Mouse (Mus musculus): ENCODE results near the gene Rps15a. TPM values are rescaled to one million over a fixed set of nuclear protein-coding genes. Genes with fewer than 3 reads are reported as not detected.

The Rps15a gene
- polyA plus RNA-seq, 1 experiment from 2014 or later, result 480 TPM

DNA sequence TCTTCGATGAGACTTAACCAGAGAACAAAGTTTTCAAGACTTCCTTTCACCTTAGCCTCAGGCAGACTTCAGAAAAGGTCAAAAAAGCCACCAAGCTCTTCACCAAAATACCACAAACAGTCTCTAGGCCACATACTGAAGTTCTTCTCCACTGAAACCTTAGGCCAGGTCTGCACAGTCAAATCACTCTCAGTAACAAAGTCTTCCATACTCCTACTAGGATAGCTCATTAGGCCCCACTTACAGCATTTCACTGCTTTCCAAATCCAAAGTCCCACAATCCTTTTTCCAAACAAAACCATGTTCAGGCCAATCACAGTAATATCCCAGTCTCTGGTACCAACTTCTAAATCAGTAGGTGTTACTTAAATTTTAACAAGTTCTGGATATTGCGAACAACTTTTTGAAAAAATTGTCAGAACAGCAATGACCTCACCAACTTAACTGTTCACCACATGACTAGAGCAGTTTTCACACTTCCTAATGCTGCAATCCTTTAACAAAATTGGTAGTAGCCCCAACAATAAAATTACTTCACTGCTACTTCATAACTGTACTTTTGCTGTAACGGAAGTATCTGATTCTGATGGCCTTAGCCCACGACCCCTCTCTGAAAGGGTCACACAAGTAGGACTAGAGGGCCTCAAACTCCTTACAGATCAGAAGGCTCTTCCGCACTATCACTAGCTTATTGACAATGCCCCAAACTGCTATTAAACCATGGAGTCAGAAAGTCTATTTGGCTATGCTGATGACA lies 2.3 kb downstream of the Rps15a start:
- H3K27ac ChIP-seq (replicated peaks), result no peak overlapping the region
- WGBS, result 56% methylated on average over 5 of the region's 5 CpGs

DNA sequence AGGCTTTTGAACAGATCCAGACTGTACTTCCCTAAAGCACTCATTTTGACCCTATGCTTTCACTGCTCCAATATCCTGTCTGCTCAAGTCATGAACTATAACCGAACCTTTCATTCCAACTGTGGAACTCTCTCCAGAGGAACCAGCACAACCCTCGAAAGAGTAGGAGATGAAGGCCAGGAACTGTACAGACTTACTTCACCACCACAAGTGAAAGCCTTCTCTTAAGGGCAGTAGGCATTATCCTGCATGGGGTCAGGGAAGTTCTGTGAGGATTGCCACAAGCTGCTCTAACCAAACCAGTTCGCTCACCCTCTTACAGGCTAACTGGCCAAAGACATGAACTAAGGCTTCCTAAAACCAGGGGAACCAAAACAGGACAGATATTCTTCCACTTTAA lies 4.9 kb downstream of the Rps15a start:
- Histone ChIP-seq H3K9ac (peak overlapping the region; percentile 59), H3K27ac (replicated peaks) (no peak overlapping the region), H3K4me2 (peak overlapping the region; percentile 98), H3K9me3 (no peaks in the 10 kb centered on the region), H3K27me3 (replicated peaks) (no peaks in the 10 kb centered on the region), H3K36me3 (peaks cover 88% of the 10 kb centered on the region), H3K4me3 (peak overlapping the region; percentile 21), H3K4me1 (peaks cover 73% of the 10 kb centered on the region)
- no peak for ATAC-seq (ENCODE audit: extremely low read depth, insufficient number of reproducible peaks, low FRiP score, low TSS enrichment)
- 68% methylated on average over 3 of the region's 3 CpGs for WGBS

More for the DNA sequence above, 2.3 kb downstream of the Rps15a start:
- Histone ChIP-seq H3K4me3 (peak overlapping the region; percentile 86), H3K27me3 (replicated peaks) (no peaks in the 10 kb centered on the region), H3K9ac (peak overlapping the region; percentile 95), H3K36me3 (peaks cover 72% of the 10 kb centered on the region), H3K9me3 (no peaks in the 10 kb centered on the region), H3K4me2 (peak overlapping the region; percentile 98), H3K4me1 (peaks cover 53% of the 10 kb centered on the region)
- ATAC-seq (ENCODE audit: extremely low read depth, insufficient number of reproducible peaks, low FRiP score, low TSS enrichment), result no peak

DNA sequence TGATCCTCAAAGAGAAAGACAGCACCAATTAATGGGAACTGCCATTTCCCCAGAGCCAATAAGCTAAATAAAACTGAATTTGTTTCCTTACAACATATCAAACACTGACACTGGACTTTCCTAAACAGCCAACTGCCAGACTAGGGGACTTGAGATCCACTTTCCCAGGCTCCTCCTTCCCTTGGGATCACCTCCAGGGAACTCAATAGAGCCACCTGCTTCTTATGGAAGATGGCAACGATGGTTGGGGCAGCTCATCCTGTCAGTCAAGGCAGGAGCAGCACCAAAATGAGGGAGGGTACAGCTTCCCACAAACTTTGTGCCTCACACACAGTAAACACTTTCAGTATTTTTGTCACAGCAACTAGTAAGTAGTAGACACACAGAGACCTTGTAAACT lies 8.3 kb downstream of the Rps15a start:
- no peak overlapping the region for H3K4me3 ChIP-seq

GRCm38 (mm10) chr7:118104458-118105052 lies 11.4 kb downstream of the Rps15a start:
- Histone ChIP-seq H3K27me3 (replicated peaks) (no peaks in the 10 kb centered on the region), H3K9ac (no peak overlapping the region)
- ATAC-seq (ENCODE audit: extremely low read depth, insufficient number of reproducible peaks, low FRiP score, low TSS enrichment), result peak; percentile 52

More for the DNA sequence above, 8.3 kb downstream of the Rps15a start:
- no peaks in the 10 kb centered on the region for H3K27me3 ChIP-seq (replicated peaks)
- H3K4me2 ChIP-seq, result no peak overlapping the region
- 79% methylated on average over 1 of the region's 1 CpGs for WGBS
- H3K36me3 ChIP-seq, result peaks cover 90% of the 10 kb centered on the region
- no peak overlapping the region for H3K27ac ChIP-seq (replicated peaks)
- H3K9me3 ChIP-seq, result no peaks in the 10 kb centered on the region
- ATAC-seq (ENCODE audit: extremely low read depth, insufficient number of reproducible peaks, low FRiP score, low TSS enrichment), result no peak
- no peak overlapping the region for H3K9ac ChIP-seq
- peaks cover 60% of the 10 kb centered on the region for H3K4me1 ChIP-seq

DNA sequence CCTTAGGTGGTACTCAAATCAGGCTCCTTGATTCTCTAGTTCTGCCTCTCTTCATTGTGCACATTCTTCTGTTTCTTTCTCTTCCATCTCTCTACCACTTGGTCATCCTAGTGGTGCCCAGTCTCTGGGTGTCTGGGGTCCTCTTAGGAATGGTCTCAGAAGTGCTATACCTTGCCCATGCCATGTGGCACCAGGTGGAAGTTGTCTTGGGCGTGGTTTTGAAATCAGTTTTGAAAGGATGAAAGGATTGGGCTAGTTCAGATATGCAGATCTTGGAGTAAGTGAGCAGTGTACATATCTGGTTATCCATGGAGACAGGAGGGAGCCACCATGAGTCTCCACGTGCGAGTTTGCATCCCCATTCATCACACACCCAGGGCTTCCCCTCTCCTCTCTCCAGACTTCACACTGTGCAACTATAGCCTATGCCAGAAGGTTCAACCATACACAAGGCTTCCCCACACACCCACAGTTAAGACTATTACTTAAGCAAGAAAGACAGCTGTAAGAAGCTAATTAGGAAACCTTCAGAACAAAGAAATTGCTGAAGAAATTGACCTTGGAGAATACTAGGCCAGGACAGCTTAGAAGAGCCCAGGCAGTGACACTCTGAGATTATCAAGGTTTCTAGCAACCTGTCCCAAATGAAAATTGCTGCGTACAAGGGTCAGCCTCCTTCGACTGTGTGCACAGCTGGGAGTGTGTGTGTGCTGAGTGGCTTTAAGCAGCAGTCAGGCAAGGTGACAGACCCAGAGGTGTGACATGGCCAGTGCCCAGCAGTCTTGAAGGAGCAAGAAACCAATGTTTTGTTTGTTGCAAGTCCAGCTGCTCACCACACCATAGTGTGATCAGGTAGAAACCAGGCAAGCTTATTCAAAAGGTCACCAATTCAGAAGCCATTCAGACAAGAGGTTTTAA lies 12.3 kb downstream of the Rps15a start:
- no peak overlapping the region for H3K9ac ChIP-seq
- H3K4me3 ChIP-seq, result no peak overlapping the region
- H3K27ac ChIP-seq (replicated peaks), result peak overlapping the region; percentile 50; the same call in 1 of the 2 replicates
- H3K4me2 ChIP-seq, result 0 out of 2 replicates have a peak overlapping the region, but pooled peaks have one; percentile 6
- H3K36me3 ChIP-seq, result peaks cover 50% of the 10 kb centered on the region
- H3K4me1 ChIP-seq, result peaks cover 40% of the 10 kb centered on the region
- H3K27me3 ChIP-seq (replicated peaks), result no peaks in the 10 kb centered on the region
- H3K9me3 ChIP-seq, result no peaks in the 10 kb centered on the region
- 44% methylated on average over 5 of the region's 5 CpGs for WGBS
- ATAC-seq (ENCODE audit: extremely low read depth, insufficient number of reproducible peaks, low FRiP score, low TSS enrichment), result no peak

More at GRCm38 (mm10) chr7:118104458-118105052, 11.4 kb downstream of the Rps15a start:
- peaks cover 59% of the 10 kb centered on the region for H3K36me3 ChIP-seq
- no peaks in the 10 kb centered on the region for H3K9me3 ChIP-seq
- peak overlapping the region; percentile 50 for H3K27ac ChIP-seq (replicated peaks)
- H3K4me1 ChIP-seq, result peaks cover 37% of the 10 kb centered on the region
- peak overlapping the region; percentile 6; the same call in 1 of the 2 replicates for H3K4me2 ChIP-seq
- 59% methylated on average over 5 of the region's 5 CpGs for WGBS
- H3K4me3 ChIP-seq, result no peak overlapping the region

GRCm38 (mm10) chr7:118102678-118103461 lies 13.1 kb downstream of the Rps15a start:
- 0 out of 2 replicates have a peak overlapping the region, but pooled peaks have one; percentile 17 for H3K27ac ChIP-seq (replicated peaks)
- 44% methylated on average over 4 of the region's 4 CpGs for WGBS
- H3K4me3 ChIP-seq, result no peak overlapping the region
- H3K9ac ChIP-seq, result no peak overlapping the region
- no peaks in the 10 kb centered on the region for H3K27me3 ChIP-seq (replicated peaks)
- ATAC-seq (ENCODE audit: extremely low read depth, insufficient number of reproducible peaks, low FRiP score, low TSS enrichment), result peak; percentile 10; the same call in 1 of the 2 replicates
- no peaks in the 10 kb centered on the region for H3K9me3 ChIP-seq
- peaks cover 42% of the 10 kb centered on the region for H3K36me3 ChIP-seq
- peaks cover 36% of the 10 kb centered on the region for H3K4me1 ChIP-seq
- no peak overlapping the region for H3K4me2 ChIP-seq

- WGBS, result 46% methylated on average over 4 of the region's 4 CpGs
- no peak overlapping the region for H3K4me3 ChIP-seq
- no peaks in the 10 kb centered on the region for H3K9me3 ChIP-seq
- no peak for ATAC-seq (ENCODE audit: extremely low read depth, insufficient number of reproducible peaks, low FRiP score, low TSS enrichment)
- no peak overlapping the region for H3K27ac ChIP-seq (replicated peaks)
- H3K4me1 ChIP-seq, result peaks cover 30% of the 10 kb centered on the region
- no peak overlapping the region for H3K9ac ChIP-seq
- H3K36me3 ChIP-seq, result peaks cover 35% of the 10 kb centered on the region
- no peak overlapping the region for H3K4me2 ChIP-seq
- no peaks in the 10 kb centered on the region for H3K27me3 ChIP-seq (replicated peaks)
These were observed 13.8 kb downstream of the Rps15a start for GRCm38 (mm10) chr7:118102231-118102630.

DNA sequence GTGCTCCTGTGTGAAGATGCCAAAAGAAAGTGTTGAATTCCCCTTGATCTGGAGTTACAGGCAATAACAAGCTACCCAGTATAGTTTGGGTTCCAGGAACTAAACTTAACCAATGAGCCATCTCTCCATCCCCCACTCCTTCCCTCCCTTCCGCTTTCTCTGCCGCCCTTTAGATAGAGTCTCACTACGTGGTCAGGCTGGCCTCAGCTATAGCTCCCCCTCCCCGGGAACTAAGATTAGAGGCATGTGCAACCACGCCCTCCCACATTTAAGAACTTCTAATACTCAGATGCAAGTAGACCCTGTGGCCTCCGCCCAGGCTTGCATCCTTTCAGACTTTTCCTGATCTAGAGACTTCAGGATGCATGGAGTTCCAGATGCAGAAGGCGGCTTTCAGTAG lies 18.4 kb downstream of the Rps15a start:
- Histone ChIP-seq H3K9me3 (no peaks in the 10 kb centered on the region), H3K4me1 (peaks cover 7% of the 10 kb centered on the region; the same call in 1 of the 2 replicates), H3K36me3 (no peaks in the 10 kb centered on the region), H3K4me3 (no peak overlapping the region), H3K9ac (no peak overlapping the region), H3K27ac (replicated peaks) (no peak overlapping the region), H3K27me3 (replicated peaks) (no peaks in the 10 kb centered on the region), H3K4me2 (no peak overlapping the region)
- ATAC-seq (ENCODE audit: extremely low read depth, insufficient number of reproducible peaks, low FRiP score, low TSS enrichment), result no peak
- WGBS, result 42% methylated on average over 7 of the region's 7 CpGs

GRCm38 (mm10) chr7:118079987-118080386 lies 36.0 kb downstream of the Rps15a start:
- Histone ChIP-seq H3K36me3 (no peaks in the 10 kb centered on the region), H3K4me1 (no peaks in the 10 kb centered on the region), H3K4me3 (no peak overlapping the region), H3K27ac (replicated peaks) (no peak overlapping the region), H3K27me3 (replicated peaks) (no peaks in the 10 kb centered on the region), H3K9me3 (no peaks in the 10 kb centered on the region), H3K4me2 (no peak overlapping the region), H3K9ac (no peak overlapping the region)
- no peak for ATAC-seq (ENCODE audit: extremely low read depth, insufficient number of reproducible peaks, low FRiP score, low TSS enrichment)
- WGBS, result 70% methylated on average over 4 of the region's 4 CpGs

DNA sequence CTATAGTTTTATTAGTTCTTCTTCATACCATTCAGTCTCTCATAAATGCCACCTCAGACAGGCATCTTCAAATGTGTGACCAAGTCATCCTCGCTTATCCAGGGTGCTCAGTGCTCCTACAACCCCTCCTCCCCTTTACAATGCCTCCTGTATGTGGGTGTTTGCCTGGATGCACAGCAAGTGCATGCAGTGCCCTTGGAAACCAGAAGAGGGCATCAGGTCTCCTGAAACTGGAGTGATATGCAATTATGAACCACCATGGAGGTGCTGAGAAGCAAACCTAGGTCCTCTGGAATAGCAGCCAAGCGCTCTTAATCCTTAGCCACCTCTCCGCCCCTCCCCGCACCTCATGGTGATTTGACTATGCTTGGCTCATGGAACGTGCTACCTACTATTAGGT lies 36.9 kb downstream of the Rps15a start:
- no peak overlapping the region for H3K4me3 ChIP-seq
- 86% methylated on average over 5 of the region's 5 CpGs for WGBS
- no peaks in the 10 kb centered on the region for H3K4me1 ChIP-seq
- no peaks in the 10 kb centered on the region for H3K36me3 ChIP-seq
- no peaks in the 10 kb centered on the region for H3K27me3 ChIP-seq (replicated peaks)
- H3K4me2 ChIP-seq, result no peak overlapping the region
- H3K27ac ChIP-seq (replicated peaks), result no peak overlapping the region
- ATAC-seq (ENCODE audit: extremely low read depth, insufficient number of reproducible peaks, low FRiP score, low TSS enrichment), result no peak
- no peak overlapping the region for H3K9ac ChIP-seq
- H3K9me3 ChIP-seq, result no peaks in the 10 kb centered on the region
